Comparison of ENCODE assay signal across 13 mouse cellular contexts in the genomic region with DNA sequence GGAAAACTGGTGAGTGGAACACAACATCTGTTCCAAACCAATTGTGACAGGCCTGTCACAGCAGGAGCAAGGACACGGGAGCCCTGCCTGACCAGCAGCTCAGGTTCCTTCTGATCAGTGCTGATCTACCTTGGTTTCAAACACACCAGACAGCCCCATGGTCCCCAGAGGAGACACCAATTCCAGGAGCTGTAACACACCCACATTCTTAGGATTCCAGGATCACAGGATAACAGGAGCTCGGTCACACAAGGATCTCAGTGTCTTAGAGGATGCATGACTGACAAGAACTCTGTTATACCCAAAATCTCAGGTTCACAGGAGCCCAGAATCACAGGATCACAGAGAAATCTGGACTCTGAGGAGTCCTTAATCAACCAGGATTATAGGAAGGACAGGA. TPM values are rescaled to one million over a fixed set of nuclear protein-coding genes. Genes with fewer than 3 reads are reported as not detected.
DNase-seq lines count a peak whose midpoint lies in the region; ATAC-seq and TF ChIP-seq lines count a peak whose summit lies in the region.
"Not testable (repeated sequence)": the region's sequence is repeated elsewhere in the genome, so short reads cannot be mapped to it uniquely, and the experiment has no call there.
"Had no signal": no experiment of that assay in that cellular context is flagged by ENCODE, and none has a peak within 500 bp of the region (broad histone marks: within the 10 kb centered on the region; RNA-seq: fewer than 3 reads in every experiment).

No protein-coding gene starts in this region.

- not testable (repeated sequence) for H3K9me3 ChIP-seq in embryonic facial prominence, embryonic 12.5 days; forebrain, embryonic 16.5 days (ENCODE audit: control insufficient read depth, low read length); hindbrain, embryonic 10.5 days; intestine, postnatal 0 days (ENCODE audit: control insufficient read depth); liver, embryonic 11.5 days (ENCODE audit: control insufficient read depth, low read length); midbrain, embryonic 15.5 days; stomach, embryonic 15.5 days

- H3K9ac ChIP-seq in embryonic facial prominence, embryonic 12.5 days; forebrain, embryonic 16.5 days (replicated peaks; ENCODE audit: low read depth, low read length); intestine, postnatal 0 days (ENCODE audit: low read depth, low read length); liver, embryonic 11.5 days (ENCODE audit: low read depth, low read length); midbrain, embryonic 15.5 days; stomach, embryonic 15.5 days: not testable (repeated sequence)

- not testable (repeated sequence) for H3K4me3 ChIP-seq in embryonic facial prominence, embryonic 12.5 days; forebrain, embryonic 16.5 days (replicated peaks; ENCODE audit: low read length); intestine, postnatal 0 days (ENCODE audit: low read depth, low read length); liver, embryonic 11.5 days (ENCODE audit: low read depth, low read length); midbrain, embryonic 15.5 days; stomach, embryonic 15.5 days (replicated peaks)
- H3K4me3 ChIP-seq in hindbrain, embryonic 10.5 days = peak overlapping the region; percentile 42

- ATAC-seq in embryonic facial prominence, embryonic 12.5 days (ENCODE audit: insufficient number of reproducible peaks, insufficient read depth, low FRiP score, low TSS enrichment); forebrain, embryonic 16.5 days; intestine, postnatal 0 days; liver, embryonic 11.5 days (replicated peaks; ENCODE audit: low FRiP score); midbrain, embryonic 15.5 days (replicated peaks); stomach, embryonic 15.5 days (ENCODE audit: insufficient read depth, low FRiP score, low read depth): not testable (repeated sequence)

- H3K4me2 ChIP-seq in embryonic facial prominence, embryonic 12.5 days (replicated peaks) = peak overlapping the region; percentile 35
- H3K4me2 ChIP-seq in forebrain, embryonic 16.5 days (ENCODE audit: low read length) = peak overlapping the region; percentile 47
- H3K4me2 ChIP-seq in intestine, postnatal 0 days (replicated peaks; ENCODE audit: low read depth) = 0 out of 2 replicates have a peak overlapping the region, but pooled peaks have one; percentile 49
- H3K4me2 ChIP-seq in liver, embryonic 11.5 days = peak overlapping the region; percentile 37; the same call in 1 of the 2 replicates
- peak overlapping the region; percentile 49 for H3K4me2 ChIP-seq in midbrain, embryonic 15.5 days
- H3K4me2 ChIP-seq in stomach, embryonic 15.5 days = peak overlapping the region; percentile 39

- not testable (repeated sequence) for H3K4me1 ChIP-seq in embryonic facial prominence, embryonic 12.5 days; forebrain, embryonic 16.5 days (replicated peaks; ENCODE audit: control insufficient read depth, insufficient read depth, low read length); hindbrain, embryonic 10.5 days (replicated peaks); intestine, postnatal 0 days (replicated peaks; ENCODE audit: control insufficient read depth, insufficient read depth, low read length); liver, embryonic 11.5 days (replicated peaks; ENCODE audit: control insufficient read depth, insufficient read depth, low read length); midbrain, embryonic 15.5 days; stomach, embryonic 15.5 days

- TF ChIP-seq CTCF in intestine, postnatal 0 days (IDR thresholded peaks at IDR 0.05; ENCODE audit: low read depth) = not testable (repeated sequence)

- 25% methylated on average over 2 of the region's 2 CpGs for WGBS in embryonic facial prominence, embryonic 12.5 days
- WGBS in forebrain, embryonic 16.5 days = 46% methylated on average over 2 of the region's 2 CpGs
- 42% methylated on average over 2 of the region's 2 CpGs for WGBS in hindbrain, embryonic 10.5 days
- WGBS in intestine, postnatal 0 days = 35% methylated on average over 2 of the region's 2 CpGs
- 25% methylated on average over 2 of the region's 2 CpGs for WGBS in liver, embryonic 11.5 days
- 40% methylated on average over 2 of the region's 2 CpGs for WGBS in midbrain, embryonic 15.5 days
- 40% methylated on average over 2 of the region's 2 CpGs for WGBS in stomach, embryonic 15.5 days

- H3K36me3 ChIP-seq in embryonic facial prominence, embryonic 12.5 days; forebrain, embryonic 16.5 days (ENCODE audit: control insufficient read depth, insufficient read depth); hindbrain, embryonic 10.5 days; intestine, postnatal 0 days (ENCODE audit: control insufficient read depth, insufficient read depth); liver, embryonic 11.5 days (ENCODE audit: control insufficient read depth, insufficient read depth, low read length); midbrain, embryonic 15.5 days (replicated peaks); stomach, embryonic 15.5 days: not testable (repeated sequence)

- H3K27ac ChIP-seq in embryonic facial prominence, embryonic 12.5 days; forebrain, embryonic 16.5 days (ENCODE audit: low read length); hindbrain, embryonic 10.5 days; intestine, postnatal 0 days (ENCODE audit: low read depth, low read length); liver, embryonic 11.5 days (ENCODE audit: low read depth, low read length); midbrain, embryonic 15.5 days; stomach, embryonic 15.5 days: not testable (repeated sequence)

- not testable (repeated sequence) for H3K27me3 ChIP-seq in embryonic facial prominence, embryonic 12.5 days; forebrain, embryonic 16.5 days (replicated peaks; ENCODE audit: control insufficient read depth, insufficient read depth, low read length); hindbrain, embryonic 10.5 days (ENCODE audit: insufficient read depth, poor library complexity, severe bottlenecking); intestine, postnatal 0 days (replicated peaks; ENCODE audit: control insufficient read depth, insufficient read depth, low read length); liver, embryonic 11.5 days (replicated peaks; ENCODE audit: control insufficient read depth, insufficient read depth, low read length); midbrain, embryonic 15.5 days (replicated peaks); stomach, embryonic 15.5 days (replicated peaks)

- peak; percentile 63 for DNase-seq in ES-CJ7 (ENCODE audit: low read depth, low spot score)
- DNase-seq in hindbrain, embryonic 10.5 days (ENCODE audit: low spot score) = peak; percentile 4
- not testable (repeated sequence) for DNase-seq in liver, embryonic 11.5 days (ENCODE audit: low spot score)

RNA-seq across cellular contexts. Expression of gene Gm14698, which starts 0.4 kb away (rescaled TPM):
- 2.5 and 3.7 TPM in 2 replicates for polyA plus RNA-seq in embryonic facial prominence, embryonic 12.5 days (2016; fragmentation: Nextera tagmentation; extraction: Ambion mirVana)
- 2.9 and 5.1 TPM in 2 replicates for polyA plus RNA-seq in forebrain, embryonic 16.5 days (2015; fragmentation: Nextera tagmentation; extraction: Ambion mirVana)
- polyA plus RNA-seq in hindbrain, embryonic 10.5 days (2016; fragmentation: Nextera tagmentation; extraction: Ambion mirVana) = 1.9 and 2.7 TPM in 2 replicates
- polyA plus RNA-seq in intestine, postnatal 0 days (2015; fragmentation: Nextera tagmentation; extraction: Ambion mirVana) = 1.7 and 2.2 TPM in 2 replicates
- polyA plus RNA-seq in liver, embryonic 11.5 days (2014; fragmentation: Nextera tagmentation; extraction: Ambion mirVana) = 2.4 and 3.4 TPM in 2 replicates
- polyA plus RNA-seq in midbrain, embryonic 15.5 days (2015; fragmentation: Nextera tagmentation; extraction: Ambion mirVana) = 1.5 and 2.6 TPM in 2 replicates
- polyA plus RNA-seq in stomach, embryonic 15.5 days (2015; fragmentation: Nextera tagmentation; extraction: Ambion mirVana) = 3.4 and 6.6 TPM in 2 replicates

RNA-seq across cellular contexts. Expression of gene Fmr1nb, which starts 58.8 kb away (rescaled TPM):
- 0.35 TPM in 1 of 2 replicates, not detected in the other for polyA plus RNA-seq in embryonic facial prominence, embryonic 12.5 days (2016; fragmentation: Nextera tagmentation; extraction: Ambion mirVana)
- not detected in 2 replicates for polyA plus RNA-seq in forebrain, embryonic 16.5 days (2015; fragmentation: Nextera tagmentation; extraction: Ambion mirVana)
- 0.26 TPM in 1 of 2 replicates, not detected in the other for polyA plus RNA-seq in hindbrain, embryonic 10.5 days (2016; fragmentation: Nextera tagmentation; extraction: Ambion mirVana)
- polyA plus RNA-seq in intestine, postnatal 0 days (2015; fragmentation: Nextera tagmentation; extraction: Ambion mirVana) = 0.99 and 2.7 TPM in 2 replicates
- polyA plus RNA-seq in liver, embryonic 11.5 days (2014; fragmentation: Nextera tagmentation; extraction: Ambion mirVana) = 2.8 and 3.7 TPM in 2 replicates
- polyA plus RNA-seq in midbrain, embryonic 15.5 days (2015; fragmentation: Nextera tagmentation; extraction: Ambion mirVana) = 0.29 TPM in 1 of 2 replicates, not detected in the other
- 0.21 and 0.28 TPM in 2 replicates for polyA plus RNA-seq in stomach, embryonic 15.5 days (2015; fragmentation: Nextera tagmentation; extraction: Ambion mirVana)
- polyA plus RNA-seq: activated CD4-positive, CD25-positive, alpha-beta regulatory T cell, adult 4 months; G1E; large intestine, adult 2 months; lung, adult 2 months; neural tube, embryonic 11.5 days had no signal
